Mouse (Mus musculus) brain, embryonic 14.5 days (tissue): Measurements from ENCODE around the gene Rpl6.

Experiments used
- CTCF ChIP-seq: fragments of 200-500 bp; IDR thresholded peaks from 2 replicates; pipeline ENCODE4 v1.5.1; 2012; ENCODE audit warnings: inconsistent platforms, mild to moderate bottlenecking, moderate library complexity, borderline replicate concordance; ENCODE audit not compliant: insufficient read depth, insufficient read length; ENCODE audit errors: extremely low read depth
- POLR2A ChIP-seq: fragments of 200-500 bp; IDR thresholded peaks from 2 replicates; pipeline ENCODE4 v1.6.1; 2012; ENCODE audit warnings: mild to moderate bottlenecking, inconsistent platforms, borderline replicate concordance; ENCODE audit not compliant: poor library complexity, insufficient read depth, insufficient read length, severe bottlenecking; ENCODE audit errors: extremely low read depth

DNA sequence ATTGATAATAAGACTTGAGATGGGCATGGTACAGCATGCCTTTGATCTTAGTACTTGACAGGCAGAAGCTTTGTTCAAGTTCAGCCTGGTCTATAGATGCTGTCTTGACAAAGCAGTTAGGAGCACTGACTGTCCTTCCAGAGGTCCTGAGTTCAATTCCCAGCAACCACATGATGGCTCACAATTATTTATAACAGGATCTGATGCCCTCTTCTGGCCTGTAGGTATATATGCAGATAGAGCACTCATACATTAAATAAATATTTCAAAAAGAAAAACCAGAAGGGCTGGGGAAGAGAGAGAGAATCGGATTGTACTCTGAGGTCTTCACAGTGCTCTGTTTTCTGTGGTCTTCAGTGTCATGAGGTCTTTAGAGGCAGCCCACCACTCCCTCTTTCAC lies 1.8 kb upstream of the Rpl6 start:
- TF ChIP-seq CTCF: no peak
- TF ChIP-seq POLR2A: no peak
